Mouse (Mus musculus) liver, embryonic 15.5 days (tissue): ENCODE measurements around the gene Gm3435. TPM values are rescaled to one million over a fixed set of nuclear protein-coding genes. Genes with fewer than 3 reads are reported as not detected.
A peak's percentile ranks its signal among the peaks of the same experiment; 100 is the strongest.
"Not testable (repeated sequence)": the region's sequence is repeated elsewhere in the genome, so short reads cannot be mapped to it uniquely, and the experiment has no call there.

Experiments
- ATAC-seq: fragments of 200-750 bp; cut with Nextera tagmentation; 2 replicates; pipeline ENCODE4 v1.8.0; 2017; ENCODE audit warnings: moderate number of reproducible peaks, mild to moderate bottlenecking, moderate library complexity; ENCODE audit not compliant: insufficient read depth
- H3K27ac ChIP-seq: fragments of 300-500 bp; sonication (generic); replicated peaks from 2 replicates; pipeline ENCODE4 v1.5.1; 2015; ENCODE audit warnings: mild to moderate bottlenecking, inconsistent platforms
- H3K27me3 ChIP-seq: fragments of 300-500 bp; sonication (generic); 2 replicates; pipeline ENCODE4 v1.6.1; 2015; ENCODE audit warnings: mild to moderate bottlenecking, inconsistent platforms
- H3K36me3 ChIP-seq: fragments of 300-500 bp; sonication (generic); replicated peaks from 2 replicates; pipeline ENCODE4 v1.6.1; 2015; ENCODE audit warnings: moderate library complexity, mild to moderate bottlenecking, inconsistent platforms
- H3K4me1 ChIP-seq: fragments of 300-500 bp; sonication (generic); replicated peaks from 2 replicates; pipeline ENCODE4 v1.6.1; 2015; ENCODE audit warnings: inconsistent platforms
- H3K4me2 ChIP-seq: fragments of 300-500 bp; sonication (generic); 2 replicates; pipeline ENCODE4 v1.6.1; 2015; ENCODE audit warnings: moderate library complexity, mild to moderate bottlenecking, inconsistent platforms
- H3K4me3 ChIP-seq: fragments of 300-500 bp; sonication (generic); replicated peaks from 2 replicates; pipeline ENCODE4 v1.5.1; 2015; ENCODE audit warnings: mild to moderate bottlenecking, inconsistent platforms
- H3K9ac ChIP-seq: fragments of 300-500 bp; sonication (generic); 2 replicates; pipeline ENCODE4 v1.6.1; 2015; ENCODE audit warnings: moderate library complexity, mild to moderate bottlenecking, inconsistent platforms
- H3K9me3 ChIP-seq: fragments of 300-500 bp; sonication (generic); replicated peaks from 2 replicates; pipeline ENCODE4 v1.6.1; 2016; ENCODE audit warnings: inconsistent platforms
- WGBS: fragments of 180-500 bp; shearing (Covaris S2); methylation state at CpG from one replicate; pipeline ENCODE4 v1.1.7; 2015; ENCODE audit warnings: mixed read lengths; ENCODE audit not compliant: insufficient replicate concordance; 5-methylcytosine and 5-hydroxymethylcytosine counted together
- polyA plus RNA-seq: library from polyadenylated mRNA; unstranded; fragments of >200 nt; fragmentation: Nextera tagmentation; extraction: Ambion mirVana; gene quantifications from 2 replicates; pipeline ENCODE4 v1.2.1, GENCODE M21; 2015

Gene Gm3435
- polyA plus RNA-seq, 1 experiment from 2014 or later = 3.4 TPM

- WGBS = no CpG with 5 or more reads among the region's 47 CpGs
- H3K9ac ChIP-seq, H3K4me2 ChIP-seq, H3K4me3 ChIP-seq, H3K36me3 ChIP-seq, H3K27me3 ChIP-seq, H3K27ac ChIP-seq, H3K9me3 ChIP-seq, H3K4me1 ChIP-seq: not testable (repeated sequence)
- peak; percentile 58 for ATAC-seq
Observed at GRCm38 (mm10) chr17:14993139-14993832, 16.7 kb upstream of the Gm3435 start.

- not testable (repeated sequence) for H3K27me3 ChIP-seq, H3K36me3 ChIP-seq, H3K9ac ChIP-seq, H3K4me1 ChIP-seq, H3K4me2 ChIP-seq, H3K27ac ChIP-seq, H3K4me3 ChIP-seq, ATAC-seq, H3K9me3 ChIP-seq
- WGBS = no CpG with 5 or more reads among the region's 5 CpGs
Observed at GRCm38 (mm10) chr17:14994140-14994539, 15.8 kb upstream of the Gm3435 start.

GRCm38 (mm10) chr17:15000047-15000446 lies 9.9 kb upstream of the Gm3435 start:
- not testable (repeated sequence) for H3K36me3 ChIP-seq, H3K9me3 ChIP-seq, H3K27me3 ChIP-seq, H3K9ac ChIP-seq, H3K27ac ChIP-seq, H3K4me2 ChIP-seq, H3K4me3 ChIP-seq, H3K4me1 ChIP-seq
- ATAC-seq = peak; percentile 76
- no CpG with 5 or more reads among the region's 4 CpGs for WGBS

DNA sequence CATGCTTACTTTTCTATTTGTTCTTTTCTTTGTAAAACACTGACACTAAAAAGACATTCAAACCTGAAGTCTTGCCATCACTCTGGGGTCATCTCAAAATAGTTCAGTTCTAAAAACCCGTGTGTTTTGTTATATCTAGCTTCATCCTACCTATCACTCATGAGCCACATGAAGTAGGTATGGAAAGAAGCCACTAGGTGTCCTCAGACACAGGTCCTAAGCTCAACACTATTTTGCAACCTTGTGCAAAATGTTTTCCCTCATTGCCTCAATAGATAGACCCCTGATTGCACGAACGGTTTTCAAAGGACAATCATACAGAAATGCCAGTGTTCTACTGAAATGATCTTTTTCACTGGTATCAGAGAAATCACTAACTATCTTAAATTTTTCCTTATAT lies 888 bp upstream of the Gm3435 start:
- not testable (repeated sequence) for H3K4me3 ChIP-seq, H3K27ac ChIP-seq, H3K27me3 ChIP-seq, H3K4me1 ChIP-seq, H3K36me3 ChIP-seq, H3K4me2 ChIP-seq, H3K9me3 ChIP-seq, H3K9ac ChIP-seq
- ATAC-seq = 0 out of 2 replicates have a peak, but pooled peaks have one; percentile 11
- WGBS = no CpG with 5 or more reads among the region's 3 CpGs

DNA sequence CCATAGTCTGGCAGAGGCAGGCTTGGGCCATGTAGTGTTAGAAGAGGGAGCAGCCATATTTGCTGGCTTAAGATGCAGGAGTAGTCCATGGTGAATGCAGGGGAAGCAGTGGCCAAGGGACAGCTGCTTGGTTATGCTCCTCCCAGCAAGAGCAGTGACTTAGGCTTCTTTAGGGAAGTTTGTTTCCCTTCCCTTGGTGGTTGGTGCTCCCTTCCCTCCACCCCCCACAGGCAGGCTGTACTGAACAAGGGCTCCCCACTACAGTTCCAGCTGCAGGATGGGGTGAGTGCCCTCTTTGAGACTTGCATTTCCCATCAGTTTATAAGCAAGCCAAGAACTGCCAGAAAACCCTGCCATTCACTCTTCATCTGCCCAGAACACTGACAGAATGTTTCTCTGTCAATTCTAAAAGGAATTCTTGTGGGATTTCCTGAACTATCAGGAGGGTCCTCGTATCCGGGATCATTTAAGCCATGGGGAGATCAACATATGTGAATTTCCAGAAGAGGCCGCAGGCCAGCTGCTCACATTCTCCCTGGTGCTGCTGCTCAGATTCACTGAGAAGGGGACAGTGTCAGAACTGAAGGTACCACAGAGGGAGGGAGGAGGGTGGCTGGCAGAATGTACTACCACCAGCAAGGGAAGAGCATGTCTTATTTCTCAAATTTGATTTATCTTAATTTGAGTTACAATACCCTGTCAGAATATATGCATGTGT lies 11.7 kb downstream of the Gm3435 start:
- H3K4me1 ChIP-seq, H3K27me3 ChIP-seq, ATAC-seq, H3K9ac ChIP-seq, H3K36me3 ChIP-seq, H3K4me3 ChIP-seq, H3K9me3 ChIP-seq: not testable (repeated sequence)
- H3K4me2 ChIP-seq = peak overlapping the region; percentile 42
- H3K27ac ChIP-seq = peak overlapping the region; percentile 74
- WGBS = 85% methylated on average over 3 of the region's 3 CpGs

- H3K9me3 ChIP-seq, H3K36me3 ChIP-seq, H3K4me3 ChIP-seq, H3K27me3 ChIP-seq, H3K9ac ChIP-seq, H3K27ac ChIP-seq, H3K4me2 ChIP-seq, H3K4me1 ChIP-seq: not testable (repeated sequence)
- WGBS = no CpG with 5 or more reads among the region's 97 CpGs
- ATAC-seq = peak; percentile 75
Observed at GRCm38 (mm10) chr17:15023878-15024492, 14.0 kb downstream of the Gm3435 start.

GRCm38 (mm10) chr17:15024502-15025193 lies 14.7 kb downstream of the Gm3435 start:
- no CpG with 5 or more reads among the region's 48 CpGs for WGBS
- peak; percentile 53 for ATAC-seq
- H3K4me3 ChIP-seq, H3K4me2 ChIP-seq, H3K9ac ChIP-seq, H3K36me3 ChIP-seq, H3K27me3 ChIP-seq, H3K27ac ChIP-seq, H3K4me1 ChIP-seq, H3K9me3 ChIP-seq: not testable (repeated sequence)

DNA sequence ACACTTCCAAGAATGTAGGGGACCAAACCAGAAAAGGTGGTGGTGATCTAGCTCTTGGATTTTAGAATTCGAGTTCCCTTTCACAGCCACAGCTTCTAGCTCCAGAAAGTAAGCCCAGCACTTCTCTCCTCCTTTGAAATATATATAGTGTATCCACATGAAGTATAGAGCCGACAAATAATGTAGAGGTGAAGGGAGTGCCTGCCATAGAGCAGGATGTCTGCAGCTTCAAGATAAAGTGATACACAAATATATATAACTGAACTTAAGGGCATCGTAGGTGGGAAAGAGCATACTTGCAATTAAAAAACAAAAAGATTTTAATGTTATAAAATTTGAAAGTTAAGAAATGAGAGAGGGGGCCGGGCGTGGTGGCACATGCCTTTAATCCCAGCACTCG lies 15.5 kb downstream of the Gm3435 start:
- not testable (repeated sequence) for H3K4me1 ChIP-seq, H3K4me3 ChIP-seq, H3K9me3 ChIP-seq, H3K9ac ChIP-seq, H3K4me2 ChIP-seq, H3K27ac ChIP-seq, H3K27me3 ChIP-seq, H3K36me3 ChIP-seq, ATAC-seq
- WGBS = no CpG with 5 or more reads among the region's 6 CpGs

DNA sequence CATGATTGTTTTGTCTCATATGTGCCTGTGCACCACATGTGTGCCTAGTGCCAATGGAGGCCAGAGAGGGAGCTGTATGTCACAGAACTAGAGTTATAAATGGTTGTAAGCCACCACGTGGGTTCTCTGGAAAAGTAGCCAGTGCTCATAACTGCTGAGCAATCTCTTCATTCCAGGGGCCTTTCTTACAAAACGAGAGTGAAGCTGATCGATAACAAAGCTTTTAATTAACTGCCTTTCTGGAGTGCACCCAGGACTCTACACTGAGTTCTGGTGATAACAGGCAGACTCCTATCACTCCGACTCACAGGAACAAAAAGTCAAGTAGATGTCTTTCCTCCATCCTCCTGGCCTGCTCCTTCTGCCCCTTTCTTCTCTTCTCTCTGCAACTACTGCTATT lies 21.4 kb downstream of the Gm3435 start:
- H3K4me1 ChIP-seq, H3K27ac ChIP-seq, H3K27me3 ChIP-seq, H3K9me3 ChIP-seq, H3K4me3 ChIP-seq, H3K36me3 ChIP-seq, H3K9ac ChIP-seq, H3K4me2 ChIP-seq: not testable (repeated sequence)
- peak; percentile 80 for ATAC-seq
- WGBS = no CpG with 5 or more reads among the region's 4 CpGs

GRCm38 (mm10) chr17:15040455-15040854 lies 30.5 kb downstream of the Gm3435 start:
- not testable (repeated sequence) for H3K27ac ChIP-seq, H3K27me3 ChIP-seq, H3K4me1 ChIP-seq, ATAC-seq, H3K9me3 ChIP-seq, H3K4me3 ChIP-seq, H3K9ac ChIP-seq, H3K4me2 ChIP-seq, H3K36me3 ChIP-seq
- WGBS = no CpG with 5 or more reads among the region's 3 CpGs

- not testable (repeated sequence) for H3K9ac ChIP-seq, H3K27ac ChIP-seq, H3K27me3 ChIP-seq, H3K4me2 ChIP-seq, H3K4me1 ChIP-seq, H3K9me3 ChIP-seq, H3K36me3 ChIP-seq
- WGBS = 0% methylated on average over 19 of the region's 56 CpGs
- peak within 1 kb of the TSS; percentile 32; the same call in 1 of the 2 replicates for H3K4me3 ChIP-seq
- ATAC-seq = peak; percentile 95
Observed at GRCm38 (mm10) chr17:15041175-15041729, 31.3 kb downstream of the Gm3435 start, which contains the start of the genes Ermard, Tcte3 and Gm3448. TSS of gene Ermard (plus strand) at chr17:15041208. TSS of gene Tcte3 (minus strand) at chr17:15041488. TSS of gene Gm3448 (minus strand) at chr17:15041537.
